Mouse (Mus musculus): ENCODE measurements around the gene Wdr24.

DNA sequence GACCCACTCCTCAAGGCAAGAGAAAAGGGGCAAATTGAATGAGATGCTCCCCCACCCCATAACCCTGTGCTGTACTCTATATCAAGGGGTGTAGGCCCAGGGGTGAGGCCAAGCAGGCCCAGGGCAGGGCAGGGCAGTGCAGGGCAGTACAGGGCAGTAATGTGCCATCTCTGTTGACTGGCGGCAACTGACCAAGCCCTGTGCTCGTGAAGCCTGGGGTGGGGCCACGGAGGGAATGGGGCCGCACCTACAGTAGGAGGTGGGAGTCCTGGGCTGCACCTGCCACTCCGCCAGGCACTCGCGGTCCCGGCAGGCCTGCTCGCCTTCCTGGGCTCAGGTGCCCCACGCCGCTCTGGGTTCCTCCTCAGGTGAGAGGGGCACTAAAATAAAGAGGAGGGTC, 41.9 kb downstream of the Wdr24 start:
- no peak for TF ChIP-seq CTCF (IDR thresholded peaks at IDR 0.05; ENCODE audit: extremely low read depth, insufficient read depth, insufficient read length, insufficient replicate concordance)
- no peak for TF ChIP-seq POLR2A (IDR thresholded peaks at IDR 0.05; ENCODE audit: low read depth, low read length)
